Mouse (Mus musculus): ENCODE measurements around the gene Abhd12b.
"Not testable (repeated sequence)": the region's sequence is repeated elsewhere in the genome, so short reads cannot be mapped to it uniquely, and the experiment has no call there.

DNA sequence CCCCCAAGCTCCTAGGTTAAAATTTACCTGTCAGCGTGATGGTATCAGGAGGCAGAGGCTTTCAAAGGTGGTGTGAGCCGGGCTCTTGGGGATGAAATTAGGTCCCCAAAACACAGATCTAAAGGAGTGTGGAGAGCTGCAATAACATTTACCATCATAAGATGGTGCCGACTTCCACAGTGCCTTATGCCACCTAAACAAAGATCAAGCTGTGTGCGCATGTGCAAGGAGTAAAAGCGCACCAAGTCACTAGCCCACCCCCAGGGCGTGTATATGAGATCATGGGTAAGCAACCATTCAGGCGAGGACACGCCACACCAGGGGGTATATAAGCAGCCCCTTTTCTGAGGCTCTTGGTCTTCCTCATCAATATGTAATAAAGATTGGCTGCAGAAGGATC is 29.6 kb downstream of the Abhd12b start:
- TF ChIP-seq POLR2A (IDR thresholded peaks at IDR 0.05; ENCODE audit: borderline replicate concordance, insufficient read depth, low read length); CTCF (IDR thresholded peaks at IDR 0.05; ENCODE audit: borderline replicate concordance, insufficient read depth, low read depth, low read length): not testable (repeated sequence)
